Mouse (Mus musculus) brain, embryonic 14.5 days (tissue): ENCODE measurements around the gene Kmt2c.

Experiments used
- CTCF ChIP-seq: fragments of 200-500 bp; IDR thresholded peaks from 2 replicates; pipeline ENCODE4 v1.5.1; 2012; ENCODE audit warnings: inconsistent platforms, mild to moderate bottlenecking, moderate library complexity, borderline replicate concordance; ENCODE audit not compliant: insufficient read depth, insufficient read length; ENCODE audit errors: extremely low read depth
- POLR2A ChIP-seq: fragments of 200-500 bp; IDR thresholded peaks from 2 replicates; pipeline ENCODE4 v1.6.1; 2012; ENCODE audit warnings: mild to moderate bottlenecking, inconsistent platforms, borderline replicate concordance; ENCODE audit not compliant: poor library complexity, insufficient read depth, insufficient read length, severe bottlenecking; ENCODE audit errors: extremely low read depth

- TF ChIP-seq CTCF (no peak), POLR2A (no peak)
Observed at GRCm38 (mm10) chr5:25262266-25262665, 236.3 kb downstream of the Kmt2c start.
